Mouse (Mus musculus) kidney, postnatal 36 days (tissue): ENCODE data around the gene Ralgapa2.

Experiments
- DNase-seq, 2 experiments: peaks; one replicate each; pipeline ENCODE4 v3.0.0; 2021 to 2022; ENCODE audit warnings: mixed read lengths in 2 of 2

Ralgapa2 gene

GRCm38 (mm10) chr2:146511911-146512580 lies at the start of gene Ralgapa2:
Gene Ralgapa2, minus strand, starts transcription at chr2:146512344.
- DNase-seq: peak; percentile 100

DNA sequence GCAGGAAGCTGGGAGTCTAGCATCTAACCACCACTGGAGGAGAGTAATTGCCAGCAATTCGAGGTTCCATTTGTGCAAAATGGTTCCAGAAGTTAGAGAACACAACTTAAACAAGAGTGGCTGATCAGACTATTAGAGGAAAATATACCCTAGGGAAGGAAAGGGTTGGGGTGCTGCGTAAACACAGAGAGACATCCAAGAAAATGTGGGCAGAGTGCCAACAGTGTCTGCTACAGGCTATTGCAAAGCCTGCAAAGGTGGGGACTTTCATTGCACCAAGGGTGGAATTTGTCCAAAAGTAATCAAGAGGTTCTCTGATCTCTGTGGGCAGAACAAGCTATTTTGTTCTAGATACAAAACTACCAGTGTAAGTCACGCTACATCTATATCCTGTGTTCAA lies 49.4 kb upstream of the Ralgapa2 start:
- DNase-seq: peak in 1 of 2 experiments; percentile 13

- no peak for DNase-seq
Observed at GRCm38 (mm10) chr2:146560633-146561043, 48.5 kb upstream of the Ralgapa2 start.

DNA sequence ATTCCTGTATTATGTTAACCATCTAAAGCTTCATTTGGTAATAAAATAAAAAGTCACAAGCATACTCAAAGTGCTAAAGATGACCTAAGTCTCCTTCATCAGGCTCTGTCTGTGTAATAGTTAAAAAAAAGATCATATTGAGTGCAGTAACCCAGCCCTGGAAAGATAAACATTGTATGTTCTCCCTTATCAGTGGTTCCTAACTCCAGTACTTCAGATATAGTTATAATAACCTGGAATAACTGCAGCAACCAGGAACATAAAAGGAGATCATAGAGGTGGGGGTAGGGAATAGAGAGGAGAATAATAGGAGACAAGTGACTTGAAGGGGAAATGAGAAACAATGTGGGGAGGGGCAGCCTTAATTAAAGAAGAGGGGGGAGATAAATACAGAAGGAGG lies 44.0 kb upstream of the Ralgapa2 start:
- no peak for DNase-seq

- DNase-seq: peak; percentile 44 to 47
Observed at GRCm38 (mm10) chr2:146555351-146555750, 43.2 kb upstream of the Ralgapa2 start.

DNA sequence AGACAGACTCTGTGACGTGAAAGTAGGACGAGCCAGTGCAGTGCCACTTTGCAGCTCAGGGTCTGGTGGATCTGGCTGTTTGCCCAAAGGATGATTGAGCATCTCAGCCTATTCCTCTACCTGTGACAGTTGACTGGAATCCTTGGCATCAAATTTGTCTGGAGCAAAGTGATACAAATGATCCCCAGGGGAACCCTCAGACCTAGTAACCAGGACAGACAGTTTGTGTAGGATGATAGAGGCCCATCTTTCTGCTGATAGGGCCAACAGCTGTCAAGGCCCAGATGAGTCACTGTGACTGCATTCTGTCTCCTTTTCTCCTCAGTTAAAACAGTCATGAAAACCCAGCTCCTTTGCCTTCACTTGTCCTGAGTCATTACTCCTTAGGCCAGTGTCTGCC lies 41.6 kb upstream of the Ralgapa2 start:
- no peak for DNase-seq

- DNase-seq: peak; percentile 45 to 67
Observed at GRCm38 (mm10) chr2:146551818-146552217, 39.7 kb upstream of the Ralgapa2 start.

DNA sequence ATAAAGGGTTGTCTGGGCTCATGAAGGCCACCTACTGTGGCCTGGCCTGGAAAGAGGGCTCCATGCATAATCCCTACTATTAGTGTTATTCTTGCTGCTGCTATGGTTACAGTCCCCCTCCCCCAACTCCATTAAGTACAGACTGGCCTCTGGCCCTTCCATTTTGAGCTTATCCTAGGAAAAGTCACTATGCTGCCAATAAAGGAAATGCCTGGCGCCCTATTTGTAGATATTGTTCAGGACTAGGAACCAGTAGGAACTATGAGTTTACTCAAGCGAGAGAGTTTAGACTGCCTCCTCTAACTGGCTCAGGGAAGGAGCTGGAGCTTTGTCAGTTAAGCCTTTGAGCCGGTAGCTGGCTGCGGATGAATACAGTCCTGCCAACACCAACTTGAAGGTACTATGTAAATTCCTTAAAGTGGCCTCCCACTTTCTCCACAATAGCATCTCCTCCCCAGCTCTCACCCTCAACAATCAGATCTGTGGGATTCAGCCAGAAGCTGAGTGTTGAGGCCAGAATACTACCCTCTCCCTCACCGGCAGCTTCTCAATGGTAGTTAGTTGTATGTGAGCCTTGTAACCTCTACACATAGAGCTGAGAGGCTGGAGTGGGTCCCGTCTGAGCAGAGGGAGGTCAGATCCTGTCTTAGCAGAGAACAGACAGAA lies 37.1 kb upstream of the Ralgapa2 start:
- DNase-seq: peak in 1 of 2 experiments; percentile 3

GRCm38 (mm10) chr2:146544155-146544814 lies 32.1 kb upstream of the Ralgapa2 start:
- no peak for DNase-seq

DNA sequence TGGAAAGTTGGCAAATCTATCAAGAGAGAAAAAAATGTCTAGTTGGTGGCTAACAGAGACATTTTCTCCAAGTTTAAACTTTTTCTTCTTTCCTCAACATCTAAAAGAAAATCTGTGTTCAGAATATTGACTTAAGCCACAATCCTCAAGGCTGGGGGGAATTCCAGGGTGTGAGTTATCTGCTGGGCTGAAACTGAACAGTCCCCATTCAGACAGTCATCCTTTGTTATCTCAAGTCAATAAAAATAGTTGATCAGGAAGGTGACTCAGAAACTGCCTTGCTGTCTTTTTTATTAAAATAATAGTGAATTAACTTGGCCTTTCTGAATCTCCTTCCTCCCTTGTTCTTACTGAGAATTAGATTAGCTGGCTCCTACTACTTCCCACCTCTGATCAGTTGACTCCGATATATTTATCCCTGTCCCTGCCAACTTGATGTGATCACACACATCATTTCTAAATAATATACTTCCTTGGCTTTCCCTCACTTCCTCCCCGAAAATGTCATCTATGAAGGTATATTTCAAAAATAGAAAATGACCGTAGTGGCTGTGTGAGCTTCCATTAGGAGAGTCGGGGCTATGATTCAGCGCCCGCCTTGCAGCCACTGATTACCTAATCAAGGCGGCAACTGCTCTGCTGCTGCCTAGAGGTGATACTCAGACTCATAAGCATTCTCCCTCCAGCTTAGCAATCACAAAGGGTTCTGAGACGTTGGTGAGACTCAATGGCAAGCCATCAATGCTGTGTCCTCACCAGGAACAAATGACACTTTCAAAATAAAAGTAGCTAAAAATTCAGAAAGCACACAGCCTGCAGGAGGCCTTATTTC lies 21.2 kb upstream of the Ralgapa2 start:
- no peak for DNase-seq

- DNase-seq: no peak
Observed at GRCm38 (mm10) chr2:146532493-146532892, 20.3 kb upstream of the Ralgapa2 start.

DNA sequence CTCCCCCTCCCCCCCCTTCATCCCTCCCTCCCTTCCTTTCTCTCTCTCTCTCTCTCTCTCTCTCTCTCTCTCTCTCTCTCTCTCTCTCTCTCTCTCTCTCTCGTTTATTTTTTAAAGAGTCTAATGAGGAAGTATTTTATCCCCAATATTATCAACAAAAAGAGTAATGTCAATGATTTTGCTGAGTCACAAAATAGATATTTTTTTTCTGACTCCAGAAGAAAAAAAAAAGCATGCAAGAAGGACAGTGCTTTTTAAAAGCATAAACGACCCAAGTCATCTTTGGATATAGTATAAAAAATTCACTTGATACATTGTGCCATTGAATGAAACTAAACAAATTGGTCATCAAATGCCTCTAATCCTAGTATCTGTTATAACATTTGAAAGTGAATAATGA lies 13.3 kb upstream of the Ralgapa2 start:
- DNase-seq: no peak

- DNase-seq: peak; percentile 69 to 83
Observed at GRCm38 (mm10) chr2:146524685-146525415, 12.7 kb upstream of the Ralgapa2 start.

DNA sequence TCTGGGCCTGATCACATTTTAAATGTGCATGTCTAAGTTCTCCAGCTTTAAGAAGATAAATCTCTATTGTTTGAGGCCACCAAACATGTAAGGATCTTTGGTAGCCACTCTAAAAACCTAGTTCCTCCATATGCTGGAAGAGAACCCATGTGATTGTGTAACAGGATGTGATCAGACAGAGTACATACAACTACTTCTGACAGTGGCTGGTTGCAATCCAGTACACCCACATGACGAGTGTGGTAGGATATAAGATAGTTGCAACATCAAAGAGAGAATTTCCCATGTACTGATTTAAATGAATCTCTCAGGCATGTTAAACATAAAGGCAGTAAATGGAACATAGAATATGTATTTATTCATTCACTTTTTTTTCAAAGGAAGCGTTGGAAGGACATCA lies 4.8 kb upstream of the Ralgapa2 start:
- DNase-seq: no peak

- no peak for DNase-seq
Observed at GRCm38 (mm10) chr2:146515081-146515480, 2.9 kb upstream of the Ralgapa2 start.

DNA sequence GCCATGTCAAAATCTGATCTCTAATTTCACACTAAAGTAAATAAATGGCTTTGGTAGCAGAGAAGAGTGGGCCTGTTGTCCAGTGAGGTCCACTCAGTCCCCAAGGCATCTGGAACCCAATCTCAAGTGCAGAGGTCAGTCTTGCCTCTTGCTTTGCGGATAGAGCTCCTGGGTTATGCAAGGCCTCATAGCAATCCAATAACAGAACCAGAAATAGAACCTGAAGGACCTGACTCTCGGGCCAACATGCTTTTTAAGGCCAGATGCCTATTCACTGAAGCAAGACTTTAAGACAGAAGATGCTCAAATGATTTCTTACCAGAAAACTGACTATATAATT lies 407 bp upstream of the Ralgapa2 start:
- DNase-seq: peak; percentile 29 to 44

- no peak for DNase-seq
Observed at GRCm38 (mm10) chr2:146511401-146511865, 711 bp downstream of the Ralgapa2 start.

DNA sequence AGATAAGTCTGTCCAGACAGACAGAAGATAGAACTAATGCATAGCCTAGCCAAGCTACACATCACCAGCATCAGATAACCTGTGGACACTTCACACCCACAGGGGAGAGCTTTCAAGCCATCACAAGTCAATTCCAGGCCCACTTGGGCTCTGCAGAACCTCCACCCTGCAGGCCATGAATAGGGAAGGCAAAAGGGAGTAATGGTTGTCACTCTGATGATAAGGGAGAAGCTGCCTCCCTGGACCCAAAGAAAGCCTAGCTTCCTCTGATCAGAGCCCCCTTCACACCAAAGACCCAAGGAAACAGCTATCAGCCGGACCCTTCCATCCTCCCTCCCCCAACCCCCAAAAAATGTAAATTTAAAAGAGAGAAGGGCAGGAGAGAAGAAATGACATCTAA lies 1.4 kb downstream of the Ralgapa2 start:
- DNase-seq: no peak

GRCm38 (mm10) chr2:146502578-146503311 lies 9.4 kb downstream of the Ralgapa2 start:
- peak; percentile 60 to 74 for DNase-seq

GRCm38 (mm10) chr2:146500067-146500466 lies 12.1 kb downstream of the Ralgapa2 start:
- DNase-seq: no peak

DNA sequence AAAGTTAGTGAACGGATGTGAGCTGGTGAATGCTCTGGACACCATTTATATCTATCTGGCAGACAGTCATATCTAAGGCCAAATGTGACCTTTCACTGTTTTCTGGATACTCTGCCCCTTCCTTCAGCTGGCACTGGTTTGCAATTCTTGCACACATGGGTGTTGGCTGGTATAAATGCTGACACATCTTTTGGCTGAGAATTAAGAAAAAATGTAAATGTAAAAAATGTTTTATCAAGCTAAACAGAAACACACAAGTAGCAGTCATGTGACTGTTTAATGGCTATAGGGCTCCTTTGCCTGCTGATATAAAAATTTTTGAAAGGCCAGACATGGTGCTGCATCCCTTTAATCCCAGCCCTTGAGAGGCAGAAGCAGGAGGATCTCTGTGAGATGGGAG lies 13.0 kb downstream of the Ralgapa2 start:
- no peak for DNase-seq

DNA sequence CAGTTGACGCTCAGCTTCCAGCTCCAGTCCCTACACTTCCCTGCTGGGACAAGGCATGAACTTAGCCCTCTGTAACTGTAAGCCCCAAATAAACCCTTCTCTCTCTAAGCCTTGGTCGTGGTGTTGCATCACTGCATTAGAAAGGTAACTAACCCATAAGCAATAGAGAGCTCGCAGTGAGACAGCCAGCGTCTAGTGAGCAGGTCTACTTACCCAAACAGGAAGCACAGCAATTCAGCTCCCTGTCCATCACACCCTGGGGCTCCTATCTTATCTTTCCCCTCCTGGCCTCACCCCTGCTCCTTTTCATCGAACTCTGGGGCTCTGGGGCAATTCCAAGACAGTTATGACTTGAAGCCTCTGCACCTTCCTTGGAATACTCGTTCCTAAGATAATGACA lies 13.8 kb downstream of the Ralgapa2 start:
- DNase-seq: no peak
